Mouse (Mus musculus) forebrain, embryonic 11.5 days (tissue): ENCODE results near the gene Ptprn2. TPM values are rescaled to one million over a fixed set of nuclear protein-coding genes. Genes with fewer than 3 reads are reported as not detected.

Experiments used
- ATAC-seq: fragments of 200-750 bp; cut with Nextera tagmentation; replicated peaks from 2 replicates; pipeline ENCODE4 v1.8.0; 2017; ENCODE audit warnings: moderate TSS enrichment; ENCODE audit not compliant: low FRiP score
- DNase-seq: peaks from one replicate; pipeline ENCODE4 v3.0.0-alpha.2; 2017; ENCODE audit warnings: low spot score
- H3K27ac ChIP-seq: fragments of 300-500 bp; sonication (generic); 2 replicates; pipeline ENCODE4 v1.5.1; 2014; ENCODE audit warnings: low read depth, low read length
- H3K27me3 ChIP-seq: fragments of 300-500 bp; sonication (generic); 2 replicates; pipeline ENCODE4 v1.6.1; 2014; ENCODE audit warnings: mild to moderate bottlenecking, low read length, mixed read lengths; ENCODE audit not compliant: control insufficient read depth, insufficient read depth
- H3K36me3 ChIP-seq: fragments of 300-500 bp; sonication (generic); 2 replicates; pipeline ENCODE4 v1.6.1; 2014; ENCODE audit warnings: mild to moderate bottlenecking, low read length, moderate library complexity, mixed read lengths; ENCODE audit not compliant: control insufficient read depth, insufficient read depth
- H3K4me1 ChIP-seq: fragments of 300-500 bp; sonication (generic); replicated peaks from 2 replicates; pipeline ENCODE4 v1.6.1; 2014; ENCODE audit warnings: low read length, mixed read lengths; ENCODE audit not compliant: control insufficient read depth, insufficient read depth
- H3K4me2 ChIP-seq: fragments of 300-500 bp; sonication (generic); 2 replicates; pipeline ENCODE4 v1.6.1; 2014; ENCODE audit warnings: low read depth, mild to moderate bottlenecking, low read length, moderate library complexity, mixed read lengths; ENCODE audit not compliant: severe bottlenecking
- H3K4me3 ChIP-seq: fragments of 300-500 bp; sonication (generic); 2 replicates; pipeline ENCODE4 v1.5.1; 2014; ENCODE audit warnings: low read depth, low read length
- H3K9ac ChIP-seq: fragments of 300-500 bp; sonication (generic); 2 replicates; pipeline ENCODE4 v1.6.1; 2014; ENCODE audit warnings: low read length
- H3K9me3 ChIP-seq: fragments of 300-500 bp; sonication (generic); 2 replicates; pipeline ENCODE4 v1.6.1; 2016; ENCODE audit warnings: low read length, mixed read lengths; ENCODE audit not compliant: control insufficient read depth
- WGBS: fragments of 180-500 bp; shearing (Covaris S2); extraction: QIAGEN DNeasy Blood & Tissue Kit; methylation state at CpG from one replicate; pipeline ENCODE4 v1.1.7; 2014; 5-methylcytosine and 5-hydroxymethylcytosine counted together
- polyA plus RNA-seq: library from polyadenylated mRNA; unstranded; fragments of >200 nt; fragmentation: Nextera tagmentation; extraction: Ambion mirVana; gene quantifications from 2 replicates; pipeline ENCODE4 v1.2.1, GENCODE M21; 2014

Gene Ptprn2
- polyA plus RNA-seq, 1 experiment from 2014 or later, result 6.8 TPM

DNA sequence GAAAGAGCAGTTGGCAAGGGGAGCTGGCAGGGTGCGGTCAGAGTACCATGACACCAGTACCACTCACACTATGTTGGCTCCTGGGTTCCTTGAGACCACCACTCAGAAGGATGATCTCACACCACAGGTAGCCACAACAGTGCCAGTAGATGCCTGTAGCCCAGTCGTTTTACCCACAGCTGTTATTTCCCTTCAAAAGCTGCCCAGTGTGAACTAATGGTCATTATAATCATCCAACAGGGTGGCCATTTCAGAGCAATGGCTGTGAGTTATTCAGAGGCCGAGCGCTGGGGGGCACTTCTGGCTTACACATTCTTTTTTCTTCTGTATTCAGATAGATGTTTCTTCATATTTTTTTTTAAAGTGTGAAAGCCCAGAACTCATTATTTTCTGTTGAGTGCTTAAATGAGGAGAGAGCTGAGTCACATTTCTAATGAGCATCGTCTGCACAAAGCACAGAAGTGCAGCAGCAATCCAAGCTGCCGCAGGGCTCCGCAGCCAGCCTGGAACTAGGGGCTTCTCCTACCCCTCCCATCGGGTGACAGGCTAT is 357.3 kb downstream of the Ptprn2 start:
- H3K27me3 ChIP-seq, result no peaks in the 10 kb centered on the region
- H3K9me3 ChIP-seq, result no peaks in the 10 kb centered on the region
- DNase-seq (peak; percentile 55), ATAC-seq (peak; percentile 76)
- H3K36me3 ChIP-seq, result no peaks in the 10 kb centered on the region
- H3K9ac ChIP-seq, result no peak overlapping the region
- no peak overlapping the region for H3K4me2 ChIP-seq
- H3K27ac ChIP-seq, result no peak overlapping the region
- no peaks in the 10 kb centered on the region for H3K4me1 ChIP-seq
- 56% methylated on average over 8 of the region's 8 CpGs for whole genome bisulfite sequencing
- H3K4me3 ChIP-seq, result no peak overlapping the region

DNA sequence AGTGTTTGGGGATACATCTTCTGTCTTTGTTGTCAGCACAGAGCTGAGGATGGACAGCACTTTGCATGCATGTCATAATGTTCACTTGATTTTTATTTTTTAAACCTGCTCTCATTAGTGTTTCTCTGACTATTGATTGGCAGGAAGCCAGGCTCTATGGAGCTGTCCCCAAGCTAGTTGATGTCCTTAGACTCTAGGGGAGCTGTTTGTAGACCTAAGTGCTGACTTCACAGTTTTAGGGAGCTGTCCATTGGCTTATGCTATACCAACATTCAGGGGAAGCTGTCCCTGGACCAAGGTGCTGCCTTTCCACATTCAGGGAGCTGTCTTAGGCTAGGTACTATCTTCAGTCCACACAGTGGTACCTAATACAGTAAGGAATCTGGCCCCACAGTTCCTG is 360.7 kb downstream of the Ptprn2 start:
- H3K36me3 ChIP-seq, result no peaks in the 10 kb centered on the region
- H3K27ac ChIP-seq, result no peak overlapping the region
- H3K4me3 ChIP-seq, result no peak overlapping the region
- no peak overlapping the region for H3K9ac ChIP-seq
- no peak for ATAC-seq
- no peak for DNase-seq
- H3K4me1 ChIP-seq, result no peaks in the 10 kb centered on the region
- no peaks in the 10 kb centered on the region for H3K9me3 ChIP-seq
- H3K4me2 ChIP-seq, result no peak overlapping the region
- H3K27me3 ChIP-seq, result no peaks in the 10 kb centered on the region

DNA sequence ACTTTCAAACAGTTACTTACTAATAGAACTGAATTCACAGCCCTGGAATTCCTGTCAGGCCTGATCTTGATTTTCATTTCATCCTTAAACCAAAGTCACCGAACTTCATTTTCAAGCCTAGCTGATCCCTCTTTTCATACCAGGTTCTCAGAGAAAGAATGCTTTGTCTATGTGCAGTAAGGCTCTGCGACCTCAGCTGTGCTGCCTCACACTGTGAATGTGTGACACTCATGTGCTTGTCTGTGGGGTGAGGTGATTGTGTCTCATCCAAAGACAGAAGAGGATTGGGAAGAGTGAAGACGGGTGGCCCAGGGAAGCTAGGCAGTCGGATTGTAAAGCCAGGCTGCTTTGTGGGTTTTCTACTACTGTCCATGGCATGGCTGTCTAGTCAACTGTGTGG is 361.5 kb downstream of the Ptprn2 start:
- Histone ChIP-seq H3K9me3 (no peaks in the 10 kb centered on the region), H3K27me3 (no peaks in the 10 kb centered on the region), H3K4me3 (no peak overlapping the region), H3K27ac (no peak overlapping the region), H3K4me1 (no peaks in the 10 kb centered on the region), H3K36me3 (no peaks in the 10 kb centered on the region), H3K4me2 (no peak overlapping the region), H3K9ac (no peak overlapping the region)
- WGBS, result 61% methylated on average over 4 of the region's 4 CpGs
- DNase-seq (no peak), ATAC-seq (no peak)

DNA sequence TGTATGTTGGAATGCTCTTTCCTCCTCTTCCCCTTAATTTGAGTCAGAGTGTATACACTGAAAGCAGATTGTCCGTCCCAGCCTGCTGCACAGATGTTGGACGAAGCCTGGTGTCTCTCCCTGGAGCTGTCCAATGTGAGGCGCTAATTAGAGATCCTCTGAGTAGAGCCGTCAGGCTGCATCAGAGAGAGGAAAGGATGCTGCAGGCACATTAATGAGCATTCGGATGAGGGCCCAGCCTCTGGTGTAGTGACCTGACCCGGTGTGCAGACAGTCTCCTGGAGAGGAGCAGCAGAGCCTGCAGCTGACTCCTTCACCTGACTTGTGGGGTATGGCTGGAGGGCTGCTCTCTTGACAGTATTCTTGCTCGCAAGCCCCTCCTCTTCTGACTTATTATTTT is 370.8 kb downstream of the Ptprn2 start:
- H3K27ac ChIP-seq, result no peak overlapping the region
- H3K4me3 ChIP-seq, result no peak overlapping the region
- 0 out of 2 replicates have a peak, but pooled peaks have one; percentile 58 for ATAC-seq
- no peaks in the 10 kb centered on the region for H3K36me3 ChIP-seq
- peaks cover 2% of the 10 kb centered on the region; the same call in 1 of the 2 replicates for H3K4me1 ChIP-seq
- no peak overlapping the region for H3K9ac ChIP-seq
- no peak overlapping the region for H3K4me2 ChIP-seq
- no peaks in the 10 kb centered on the region for H3K9me3 ChIP-seq
- WGBS, result 43% methylated on average over 7 of the region's 7 CpGs
- H3K27me3 ChIP-seq, result no peaks in the 10 kb centered on the region
- no peak for DNase-seq

DNA sequence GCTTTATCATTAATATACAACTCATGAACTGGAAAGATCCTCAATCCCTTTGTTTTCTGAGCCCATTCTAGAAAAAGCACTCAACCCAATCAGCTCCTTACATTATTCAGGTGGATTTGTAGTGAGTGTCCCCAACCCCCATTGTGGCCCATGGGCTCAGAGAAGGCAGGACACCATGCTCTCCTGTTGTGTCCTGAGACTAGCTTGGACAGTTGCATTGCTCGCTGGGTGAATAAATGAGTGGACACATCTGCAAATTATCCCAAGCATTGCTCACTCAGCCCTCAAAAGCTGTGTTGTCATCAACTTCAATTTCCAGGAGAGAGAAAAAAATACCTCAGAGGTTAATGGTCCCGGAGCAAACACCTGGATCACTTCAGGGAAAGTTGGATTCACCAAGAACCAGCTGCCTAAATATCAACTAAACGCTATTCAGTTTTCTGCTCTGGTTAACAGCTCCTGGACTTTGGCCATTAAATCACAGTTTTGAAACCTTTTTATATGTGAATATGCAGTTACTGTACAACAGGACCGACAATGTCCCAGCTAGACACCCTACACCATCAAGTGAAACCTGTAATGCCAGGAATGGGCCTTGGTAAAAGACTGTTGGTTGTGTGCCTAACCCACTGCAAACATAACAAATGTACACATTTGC is 376.0 kb downstream of the Ptprn2 start:
- WGBS, result 83% methylated on average over 4 of the region's 4 CpGs

DNA sequence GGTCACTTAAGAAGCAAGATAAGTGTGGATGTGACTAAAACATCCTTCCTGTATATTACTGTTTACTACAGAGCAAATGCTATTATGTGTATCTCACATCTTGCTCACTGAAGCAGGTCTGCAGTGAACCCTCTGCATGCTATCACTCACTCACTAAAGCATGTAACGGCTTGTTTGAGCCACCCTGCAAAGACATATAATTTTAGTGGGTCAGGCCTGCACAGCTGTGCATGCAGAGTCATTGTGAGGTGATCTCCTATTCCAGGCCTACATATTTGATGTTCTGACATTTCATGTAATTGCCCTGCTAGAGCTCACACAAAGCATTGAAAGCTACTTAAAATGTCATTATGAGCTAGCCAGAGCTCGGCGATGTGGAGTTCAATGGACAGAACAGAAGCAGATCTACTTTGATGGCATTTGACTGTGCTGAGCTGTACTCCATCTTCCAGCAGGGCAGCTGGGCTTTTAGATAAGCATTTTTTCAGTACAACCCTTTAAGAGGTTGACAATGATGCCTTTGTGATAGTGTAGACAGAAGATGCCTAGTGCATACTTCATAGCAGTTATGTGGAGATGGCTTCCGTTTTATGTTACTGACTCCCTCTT is 377.9 kb downstream of the Ptprn2 start:
- WGBS, result 80% methylated on average over 4 of the region's 4 CpGs
- Histone ChIP-seq H3K4me2 (no peak overlapping the region), H3K9ac (no peak overlapping the region), H3K27ac (no peak overlapping the region), H3K27me3 (no peaks in the 10 kb centered on the region), H3K9me3 (no peaks in the 10 kb centered on the region), H3K36me3 (no peaks in the 10 kb centered on the region), H3K4me3 (no peak overlapping the region), H3K4me1 (no peaks in the 10 kb centered on the region)
- DNase-seq, result no peak
- ATAC-seq, result no peak

More for the DNA sequence above, 376.0 kb downstream of the Ptprn2 start:
- ATAC-seq (no peak), DNase-seq (no peak)
- H3K27me3 ChIP-seq, result no peaks in the 10 kb centered on the region
- H3K27ac ChIP-seq, result no peak overlapping the region
- H3K4me1 ChIP-seq, result no peaks in the 10 kb centered on the region
- no peaks in the 10 kb centered on the region for H3K36me3 ChIP-seq
- no peak overlapping the region for H3K9ac ChIP-seq
- H3K4me3 ChIP-seq, result no peak overlapping the region
- H3K4me2 ChIP-seq, result no peak overlapping the region
- H3K9me3 ChIP-seq, result no peaks in the 10 kb centered on the region

DNA sequence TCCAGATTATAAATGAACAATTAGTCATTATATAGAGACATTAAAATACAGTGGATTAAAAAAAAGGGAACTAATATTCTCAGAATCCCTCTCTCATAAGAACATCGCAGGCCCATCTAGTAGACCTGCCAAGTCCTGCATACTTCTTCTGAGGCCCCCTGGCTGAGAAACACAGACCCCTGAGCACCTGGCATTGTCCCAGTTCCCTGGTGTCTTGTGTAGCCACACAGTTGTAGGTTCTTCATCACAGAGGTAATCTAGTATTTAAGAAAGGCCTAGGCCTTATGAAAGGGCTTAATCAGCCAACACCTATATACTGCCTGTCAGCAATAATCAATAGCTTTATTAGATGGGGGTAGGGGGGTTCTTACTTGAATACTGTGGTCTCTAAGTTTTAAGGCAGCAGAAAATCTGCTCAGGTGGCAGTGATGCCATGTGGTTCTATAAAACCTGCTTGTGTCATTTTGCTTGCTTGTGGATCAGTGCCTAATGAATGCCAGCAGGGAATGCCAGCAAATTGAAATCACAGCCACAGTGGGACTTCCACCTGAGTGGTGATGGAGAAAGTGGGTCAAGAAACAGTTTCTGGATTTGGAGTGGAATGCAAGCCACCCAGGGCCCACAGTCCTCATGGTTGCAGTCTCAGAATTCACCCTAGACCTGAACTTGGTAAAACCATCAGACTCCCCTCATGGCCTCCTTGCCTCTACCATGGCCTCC is 388.5 kb downstream of the Ptprn2 start:
- ATAC-seq, result no peak
- H3K4me2 ChIP-seq, result no peak overlapping the region
- H3K27me3 ChIP-seq, result no peaks in the 10 kb centered on the region
- no peak overlapping the region for H3K9ac ChIP-seq
- H3K36me3 ChIP-seq, result no peaks in the 10 kb centered on the region
- H3K4me1 ChIP-seq, result no peaks in the 10 kb centered on the region
- H3K4me3 ChIP-seq, result no peak overlapping the region
- DNase-seq, result no peak
- WGBS, result 94% methylated on average over 1 of the region's 1 CpGs
- H3K27ac ChIP-seq, result no peak overlapping the region
- no peaks in the 10 kb centered on the region for H3K9me3 ChIP-seq

DNA sequence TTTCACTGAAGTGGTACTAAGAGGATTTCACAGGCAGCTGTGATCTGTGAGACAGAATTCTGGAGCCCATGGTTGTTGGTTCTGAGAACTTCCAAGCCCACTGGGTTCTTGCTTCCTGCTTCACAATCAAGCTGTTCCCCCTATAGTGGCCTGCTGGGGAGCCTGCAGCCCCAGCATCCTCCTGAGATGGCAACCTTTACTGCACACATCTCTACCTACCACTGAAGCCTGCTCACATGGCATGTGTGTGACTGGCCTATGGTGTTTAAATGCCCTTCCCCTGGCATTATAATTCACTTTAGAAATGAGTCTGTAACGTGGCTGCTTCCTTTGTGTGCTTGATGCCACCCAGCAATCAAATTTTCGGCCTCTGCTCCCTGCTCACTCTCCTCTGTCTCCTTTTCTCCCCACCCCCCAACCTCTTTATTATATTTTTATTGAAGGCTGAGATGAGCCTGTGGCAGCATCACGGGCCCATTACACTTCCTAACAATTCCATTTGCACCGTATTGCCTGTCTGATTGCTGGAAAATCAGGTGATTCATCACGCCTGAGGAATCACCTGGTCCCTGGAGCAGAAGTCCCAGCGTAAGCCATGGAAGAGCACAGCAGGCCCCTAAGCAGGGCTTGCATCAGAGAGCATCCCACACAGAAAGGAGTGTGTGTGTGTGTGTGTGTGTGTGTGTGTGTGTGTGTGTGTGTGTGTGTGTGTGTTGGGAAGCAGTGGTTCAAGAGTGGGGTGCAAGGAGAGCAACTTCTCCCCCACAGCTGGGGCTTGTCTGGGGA is 402.2 kb downstream of the Ptprn2 start:
- no peak overlapping the region for H3K27ac ChIP-seq
- no peaks in the 10 kb centered on the region for H3K4me1 ChIP-seq
- H3K4me2 ChIP-seq, result no peak overlapping the region
- 71% methylated on average over 6 of the region's 6 CpGs for WGBS
- H3K9me3 ChIP-seq, result no peaks in the 10 kb centered on the region
- no peaks in the 10 kb centered on the region for H3K36me3 ChIP-seq
- no peak overlapping the region for H3K9ac ChIP-seq
- DNase-seq (no peak), ATAC-seq (no peak)
- H3K27me3 ChIP-seq, result no peaks in the 10 kb centered on the region
- no peak overlapping the region for H3K4me3 ChIP-seq
